Mouse (Mus musculus): ENCODE data around the gene Efnb2.

The Efnb2 gene

GRCm38 (mm10) chr8:8655346-8656340, 5.4 kb downstream of the Efnb2 start:
- no peak for DNase-seq

GRCm38 (mm10) chr8:8653906-8654489, 7.0 kb downstream of the Efnb2 start:
- DNase-seq: no peak

- no peak for DNase-seq
These were observed 7.7 kb downstream of the Efnb2 start for GRCm38 (mm10) chr8:8653343-8653742.

- no peak for DNase-seq
These were observed 8.7 kb downstream of the Efnb2 start for GRCm38 (mm10) chr8:8652388-8652787.

DNA sequence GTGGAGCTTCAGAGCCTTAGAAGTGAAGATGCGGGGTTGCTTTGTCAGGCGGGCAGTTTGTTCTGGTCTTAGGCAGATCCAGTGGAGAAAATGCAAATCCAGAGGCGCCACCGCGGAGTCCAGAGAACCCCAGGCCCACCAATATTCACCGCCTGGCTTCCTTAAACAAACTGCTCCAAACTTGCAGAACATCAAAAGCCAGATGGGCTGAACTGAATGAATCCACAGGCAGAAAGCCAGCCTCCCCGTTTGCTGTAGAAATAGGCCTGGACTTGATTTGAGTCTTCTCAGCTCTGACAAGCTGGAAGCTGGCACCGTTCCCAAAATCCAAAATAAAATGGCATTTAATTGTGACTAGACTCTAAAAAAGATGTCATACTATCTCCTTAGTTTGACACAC, 11.1 kb downstream of the Efnb2 start:
- no peak for DNase-seq

- no peak for DNase-seq
These were observed 11.5 kb downstream of the Efnb2 start for GRCm38 (mm10) chr8:8649536-8649935.

DNA sequence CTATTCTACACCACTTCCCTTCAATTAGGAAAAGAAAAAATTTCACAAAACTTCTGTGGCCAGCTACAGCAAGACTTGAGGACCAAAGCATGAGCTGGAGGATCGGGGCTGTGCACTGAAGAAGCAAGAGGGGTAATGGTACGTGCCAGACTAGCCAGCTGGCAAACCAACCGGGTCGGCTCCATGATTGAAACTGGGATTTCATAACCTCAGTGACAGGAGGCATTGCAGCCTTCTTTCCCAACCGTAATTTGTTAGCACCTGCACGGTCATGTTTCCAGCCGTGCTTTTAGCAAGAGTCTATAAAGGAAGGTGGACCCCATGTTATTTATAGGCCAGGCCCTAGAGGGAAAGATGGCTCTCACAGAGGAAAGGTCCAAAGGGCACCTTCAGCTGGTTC, 12.4 kb downstream of the Efnb2 start:
- no peak for DNase-seq

DNA sequence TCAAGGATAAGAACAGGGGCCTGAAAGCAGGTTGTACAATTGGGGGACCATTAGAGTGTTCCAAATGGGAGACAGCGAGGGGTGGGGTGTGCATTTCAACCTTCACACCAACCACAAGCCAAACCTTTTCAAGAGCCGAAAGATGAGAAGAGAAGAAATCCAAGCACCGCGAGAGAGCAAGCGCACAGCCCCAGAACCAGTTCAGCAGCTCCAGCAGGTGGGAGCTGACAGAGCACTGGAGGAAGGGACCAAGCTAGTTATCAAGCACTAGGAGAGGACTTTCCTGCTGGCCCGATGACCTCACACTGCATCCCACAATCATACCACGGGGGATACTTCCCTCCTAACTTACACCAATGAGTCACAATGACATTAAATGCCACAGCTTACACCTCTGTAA, 13.2 kb downstream of the Efnb2 start:
- DNase-seq: no peak

GRCm38 (mm10) chr8:8647319-8647718, 13.7 kb downstream of the Efnb2 start:
- DNase-seq: no peak

- no peak for DNase-seq
These were observed 16.7 kb downstream of the Efnb2 start for GRCm38 (mm10) chr8:8644160-8644915.

GRCm38 (mm10) chr8:8640264-8640588, 20.8 kb downstream of the Efnb2 start:
- no peak for DNase-seq

DNA sequence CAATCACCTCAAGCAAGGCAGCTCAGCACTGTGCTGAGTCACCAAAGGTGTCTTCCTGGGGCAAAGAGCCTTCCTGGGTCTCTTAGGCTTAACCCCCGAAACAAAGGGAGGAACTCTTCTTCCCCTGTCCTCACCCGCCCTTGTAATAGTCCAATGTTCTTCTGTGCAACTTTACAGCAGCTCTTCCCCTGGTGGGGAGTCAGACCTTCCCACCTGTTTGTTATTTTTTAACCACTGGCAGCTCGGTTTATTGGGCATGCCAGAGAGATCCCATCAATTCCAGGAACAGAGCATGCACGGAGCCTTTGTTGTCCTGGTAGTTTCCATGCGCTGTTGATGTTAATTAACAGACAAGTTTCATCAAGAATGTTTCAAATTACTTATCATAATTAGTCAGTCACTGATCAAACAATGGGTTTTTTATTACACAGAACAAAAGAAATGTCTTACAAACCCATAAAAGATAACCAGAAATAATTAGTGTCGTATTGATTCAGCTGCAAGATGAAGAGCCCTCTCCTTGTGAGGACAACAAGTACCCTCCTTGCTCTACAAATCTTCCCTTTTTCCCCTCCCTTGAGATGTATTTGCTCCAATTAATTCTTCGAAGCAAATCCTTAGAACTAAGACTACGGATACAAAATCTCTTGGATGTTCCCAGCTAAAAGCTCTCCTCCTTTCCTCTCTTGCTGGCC, 21.3 kb downstream of the Efnb2 start:
- no peak for DNase-seq

DNA sequence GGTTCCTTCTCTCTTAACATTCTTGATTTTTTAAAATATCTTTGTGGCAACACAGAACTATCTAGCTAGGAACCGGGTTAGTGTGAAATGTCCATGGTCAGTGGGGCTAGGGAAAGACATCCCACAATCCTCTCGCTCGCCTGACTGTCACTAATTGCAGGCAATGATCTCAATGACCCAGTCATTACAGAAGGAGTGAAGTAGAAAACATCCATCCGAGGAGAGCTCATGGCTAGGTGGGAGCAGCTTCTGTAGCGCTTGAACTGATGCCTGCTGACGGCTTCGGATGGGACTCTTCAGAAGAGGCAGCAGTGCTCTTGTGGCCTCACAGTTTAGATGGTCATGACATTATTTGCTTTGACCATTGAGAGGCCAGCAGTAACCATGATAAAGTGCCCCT, 29.6 kb downstream of the Efnb2 start:
- DNase-seq: no peak

- DNase-seq: no peak
These were observed 37.0 kb downstream of the Efnb2 start for GRCm38 (mm10) chr8:8624017-8624416.

GRCm38 (mm10) chr8:8623486-8623885, 37.6 kb downstream of the Efnb2 start:
- DNase-seq: no peak

GRCm38 (mm10) chr8:8622476-8622875, 38.6 kb downstream of the Efnb2 start:
- no peak for DNase-seq

DNA sequence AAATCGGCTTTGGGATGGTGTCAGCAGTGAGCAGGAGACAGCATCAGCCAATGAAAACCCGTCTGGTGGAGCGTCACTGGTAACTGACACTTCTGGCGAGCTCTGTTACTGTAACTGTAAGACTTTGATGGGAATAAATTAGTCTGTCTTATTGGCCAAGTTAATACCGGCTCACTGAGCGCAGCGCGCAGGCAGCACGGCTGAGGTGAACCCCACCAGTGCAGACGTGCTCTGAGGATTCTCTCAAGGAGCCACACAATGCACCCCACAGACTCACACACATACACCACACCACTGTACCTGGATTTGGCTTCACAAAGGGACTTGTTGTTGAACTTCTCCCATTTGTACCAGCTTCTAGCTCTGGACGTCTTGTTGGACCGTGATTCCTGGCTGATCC, 39.0 kb downstream of the Efnb2 start:
- DNase-seq: no peak

GRCm38 (mm10) chr8:8621236-8621917, 39.7 kb downstream of the Efnb2 start:
- no peak for DNase-seq

DNA sequence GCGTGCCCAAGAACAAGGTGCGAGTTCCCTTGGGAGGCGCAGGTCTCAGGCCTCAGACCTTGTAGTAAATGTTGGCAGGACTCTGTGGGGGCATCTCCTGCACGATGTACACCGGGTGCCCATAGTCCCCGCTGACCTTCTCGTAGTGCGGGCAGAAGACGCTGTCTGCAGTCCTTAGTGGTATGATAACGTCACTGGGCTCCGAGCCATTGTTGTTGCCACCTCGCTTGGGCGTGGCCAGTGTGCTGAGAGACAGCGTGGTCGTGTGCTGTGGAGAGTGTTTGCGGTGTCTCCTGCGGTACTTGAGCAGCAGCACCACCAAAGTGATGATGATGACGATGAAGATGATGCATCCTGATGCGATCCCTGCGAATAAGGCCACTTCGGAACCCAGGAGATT, 40.5 kb downstream of the Efnb2 start:
- no peak for DNase-seq

GRCm38 (mm10) chr8:8619221-8620194, 41.5 kb downstream of the Efnb2 start:
- no peak for DNase-seq

GRCm38 (mm10) chr8:8613844-8614243, 47.2 kb downstream of the Efnb2 start:
- no peak for DNase-seq
